Mouse (Mus musculus) heart, adult 18-20 months (tissue): Measurements from ENCODE around the gene Hsd17b11. TPM values are rescaled to one million over a fixed set of nuclear protein-coding genes. Genes with fewer than 3 reads are reported as not detected.
A peak's percentile ranks its signal among the peaks of the same experiment; 100 is the strongest.
"Not testable (repeated sequence)": the region's sequence is repeated elsewhere in the genome, so short reads cannot be mapped to it uniquely, and the experiment has no call there.

Experiments
- DNase-seq, 2 experiments: peaks; one replicate each; pipeline ENCODE4 v3.0.0; 2021 to 2022; ENCODE audit warnings: mixed read lengths in 1 of 2
- total RNA-seq, 2 experiments: library from RNA; stranded (reverse); gene quantifications; 2 replicates each; pipeline ENCODE4 v1.2.3; 2021

Gene Hsd17b11
- total RNA-seq, 2 experiments from 2014 or later, result 21.7 to 30.4 TPM

GRCm38 (mm10) chr5:104035824-104036223 is 14.1 kb upstream of the Hsd17b11 start:
- DNase-seq, result no peak

- no peak for DNase-seq
Measured at GRCm38 (mm10) chr5:104035066-104035465, 13.3 kb upstream of the Hsd17b11 start.

- no peak for DNase-seq
Measured at GRCm38 (mm10) chr5:104032434-104033097, 10.8 kb upstream of the Hsd17b11 start.

- peak; percentile 30 to 47 for DNase-seq
Measured at GRCm38 (mm10) chr5:104025245-104025854, 3.6 kb upstream of the Hsd17b11 start.

GRCm38 (mm10) chr5:104024762-104025161 is 3.0 kb upstream of the Hsd17b11 start:
- no peak for DNase-seq

GRCm38 (mm10) chr5:104024193-104024592 is 2.5 kb upstream of the Hsd17b11 start:
- DNase-seq, result not testable (repeated sequence)

GRCm38 (mm10) chr5:104023289-104024020 is 1.7 kb upstream of the Hsd17b11 start:
- no peak for DNase-seq

GRCm38 (mm10) chr5:104022558-104022957 is 839 bp upstream of the Hsd17b11 start:
- DNase-seq, result peak in 1 of 2 experiments; percentile 36

GRCm38 (mm10) chr5:104011419-104011818 is 10.3 kb downstream of the Hsd17b11 start:
- no peak for DNase-seq

- no peak for DNase-seq
Measured at GRCm38 (mm10) chr5:104010261-104010660, 11.5 kb downstream of the Hsd17b11 start.

- no peak for DNase-seq
Measured at GRCm38 (mm10) chr5:104009421-104009820, 12.3 kb downstream of the Hsd17b11 start.

GRCm38 (mm10) chr5:104007801-104008200 is 13.9 kb downstream of the Hsd17b11 start:
- no peak for DNase-seq

GRCm38 (mm10) chr5:104006811-104007210 is 14.9 kb downstream of the Hsd17b11 start:
- no peak for DNase-seq

GRCm38 (mm10) chr5:104003955-104004354 is 17.8 kb downstream of the Hsd17b11 start:
- no peak for DNase-seq

GRCm38 (mm10) chr5:104003256-104003931 is 18.3 kb downstream of the Hsd17b11 start:
- DNase-seq, result no peak

- DNase-seq, result no peak
Measured at GRCm38 (mm10) chr5:104002549-104003255, 19.0 kb downstream of the Hsd17b11 start.

GRCm38 (mm10) chr5:103999738-104000137 is 22.0 kb downstream of the Hsd17b11 start:
- peak; percentile 82 to 90 for DNase-seq

- peak; percentile 77 for DNase-seq
Measured at GRCm38 (mm10) chr5:103998739-103999138, 23.0 kb downstream of the Hsd17b11 start.

GRCm38 (mm10) chr5:103995181-103995580 is 26.5 kb downstream of the Hsd17b11 start:
- peak in 1 of 2 experiments; percentile 36 for DNase-seq

GRCm38 (mm10) chr5:103994669-103995068 is 27.1 kb downstream of the Hsd17b11 start:
- no peak for DNase-seq

- DNase-seq, result no peak
Measured at GRCm38 (mm10) chr5:103993601-103994000, 28.1 kb downstream of the Hsd17b11 start.

GRCm38 (mm10) chr5:103992831-103993230 is 28.9 kb downstream of the Hsd17b11 start:
- DNase-seq, result no peak
